Mouse (Mus musculus) hindbrain, embryonic 11.5 days (tissue): ENCODE data around the gene Slc37a1. TPM values are rescaled to one million over a fixed set of nuclear protein-coding genes. Genes with fewer than 3 reads are reported as not detected.
"Not testable (repeated sequence)": the region's sequence is repeated elsewhere in the genome, so short reads cannot be mapped to it uniquely, and the experiment has no call there.

ENCODE experiments used
- ATAC-seq: fragments of 200-750 bp; cut with Nextera tagmentation; 2 replicates; pipeline ENCODE4 v1.8.0; 2017; ENCODE audit warnings: mild to moderate bottlenecking, moderate TSS enrichment, moderate library complexity; ENCODE audit not compliant: low FRiP score
- DNase-seq: peaks from one replicate; pipeline ENCODE4 v3.0.0-alpha.2; 2015; ENCODE audit warnings: low spot score
- H3K27ac ChIP-seq: fragments of 300-500 bp; sonication (generic); 2 replicates; pipeline ENCODE4 v1.5.1; 2014; ENCODE audit warnings: mild to moderate bottlenecking, low read depth, low read length
- H3K27me3 ChIP-seq: fragments of 300-500 bp; sonication (generic); 2 replicates; pipeline ENCODE4 v1.6.1; 2014; ENCODE audit warnings: mild to moderate bottlenecking, low read length, moderate library complexity, mixed read lengths; ENCODE audit not compliant: control insufficient read depth, insufficient read depth
- H3K36me3 ChIP-seq: fragments of 300-500 bp; sonication (generic); 2 replicates; pipeline ENCODE4 v1.6.1; 2014; ENCODE audit warnings: mild to moderate bottlenecking, low read length, moderate library complexity, mixed read lengths; ENCODE audit not compliant: control insufficient read depth, insufficient read depth
- H3K4me1 ChIP-seq: fragments of 300-500 bp; sonication (generic); replicated peaks from 2 replicates; pipeline ENCODE4 v1.6.1; 2014; ENCODE audit warnings: low read length, mixed read lengths; ENCODE audit not compliant: control insufficient read depth, insufficient read depth
- H3K4me2 ChIP-seq: fragments of 300-500 bp; sonication (generic); replicated peaks from 2 replicates; pipeline ENCODE4 v1.6.1; 2014; ENCODE audit warnings: mild to moderate bottlenecking, low read depth, low read length
- H3K4me3 ChIP-seq: fragments of 300-500 bp; sonication (generic); 2 replicates; pipeline ENCODE4 v1.5.1; 2014; ENCODE audit warnings: low read depth, low read length
- H3K9ac ChIP-seq: fragments of 300-500 bp; sonication (generic); 2 replicates; pipeline ENCODE4 v1.6.1; 2014; ENCODE audit warnings: low read depth, low read length
- H3K9me3 ChIP-seq: fragments of 300-500 bp; sonication (generic); 2 replicates; pipeline ENCODE4 v1.6.1; 2016; ENCODE audit warnings: low read length; ENCODE audit not compliant: control insufficient read depth
- WGBS: fragments of 180-500 bp; shearing (Covaris S2); extraction: QIAGEN DNeasy Blood & Tissue Kit; methylation state at CpG from one replicate; pipeline ENCODE4 v1.1.7; 2014; 5-methylcytosine and 5-hydroxymethylcytosine counted together
- polyA plus RNA-seq: library from polyadenylated mRNA; unstranded; fragments of >200 nt; fragmentation: Nextera tagmentation; extraction: Ambion mirVana; gene quantifications from 2 replicates; pipeline ENCODE4 v1.2.1, GENCODE M21; 2014

The Slc37a1 gene
- polyA plus RNA-seq, 1 experiment from 2014 or later, result 13.0 TPM

- Histone ChIP-seq H3K36me3 (no peaks in the 10 kb centered on the region), H3K4me1 (no peaks in the 10 kb centered on the region), H3K27ac (no peak overlapping the region), H3K9ac (no peak overlapping the region), H3K9me3 (no peaks in the 10 kb centered on the region), H3K27me3 (no peaks in the 10 kb centered on the region), H3K4me3 (no peak overlapping the region), H3K4me2 (no peak overlapping the region)
- 63% methylated on average over 8 of the region's 8 CpGs for WGBS
- ATAC-seq (no peak), DNase-seq (no peak)
These were observed 65.4 kb downstream of the Slc37a1 start for GRCm38 (mm10) chr17:31351984-31352383.

- Histone ChIP-seq H3K4me2 (no peak overlapping the region), H3K27ac (no peak overlapping the region), H3K9ac (no peak overlapping the region), H3K4me3 (no peak overlapping the region), H3K9me3 (no peaks in the 10 kb centered on the region), H3K36me3 (no peaks in the 10 kb centered on the region), H3K27me3 (no peaks in the 10 kb centered on the region), H3K4me1 (no peaks in the 10 kb centered on the region)
- no peak for ATAC-seq
- no peak for DNase-seq
- 87% methylated on average over 2 of the region's 2 CpGs for WGBS
These were observed 66.7 kb downstream of the Slc37a1 start for GRCm38 (mm10) chr17:31353255-31353654.

- DNase-seq, H3K27ac ChIP-seq, H3K9me3 ChIP-seq, H3K27me3 ChIP-seq, H3K4me2 ChIP-seq, H3K4me1 ChIP-seq, H3K36me3 ChIP-seq, H3K4me3 ChIP-seq, H3K9ac ChIP-seq, ATAC-seq: not testable (repeated sequence)
- WGBS, result 66% methylated on average over 3 of the region's 3 CpGs
These were observed 68.1 kb downstream of the Slc37a1 start for GRCm38 (mm10) chr17:31354684-31355083.

- Histone ChIP-seq H3K4me1 (no peaks in the 10 kb centered on the region), H3K4me2 (no peak overlapping the region), H3K36me3 (no peaks in the 10 kb centered on the region), H3K9me3 (no peaks in the 10 kb centered on the region), H3K9ac (no peak overlapping the region), H3K4me3 (no peak overlapping the region), H3K27ac (no peak overlapping the region), H3K27me3 (no peaks in the 10 kb centered on the region)
- peak; percentile 11 for DNase-seq
- WGBS, result 44% methylated on average over 8 of the region's 8 CpGs
- no peak for ATAC-seq
These were observed 69.4 kb downstream of the Slc37a1 start for GRCm38 (mm10) chr17:31355792-31356502.

GRCm38 (mm10) chr17:31360582-31360981, 74.0 kb downstream of the Slc37a1 start:
- H3K9ac ChIP-seq, result no peak overlapping the region
- DNase-seq (no peak), ATAC-seq (no peak)
- H3K27ac ChIP-seq, result no peak overlapping the region
- no peaks in the 10 kb centered on the region for H3K27me3 ChIP-seq
- H3K9me3 ChIP-seq, result no peaks in the 10 kb centered on the region
- no peaks in the 10 kb centered on the region for H3K4me1 ChIP-seq
- no peak overlapping the region for H3K4me3 ChIP-seq
- H3K4me2 ChIP-seq, result no peak overlapping the region
- 81% methylated on average over 13 of the region's 13 CpGs for WGBS
- no peaks in the 10 kb centered on the region for H3K36me3 ChIP-seq

GRCm38 (mm10) chr17:31365586-31366166, 79.1 kb downstream of the Slc37a1 start:
- Histone ChIP-seq H3K9me3 (no peaks in the 10 kb centered on the region), H3K4me3 (no peak overlapping the region), H3K27me3 (no peaks in the 10 kb centered on the region), H3K9ac (no peak overlapping the region), H3K27ac (no peak overlapping the region), H3K36me3 (no peaks in the 10 kb centered on the region), H3K4me1 (no peaks in the 10 kb centered on the region), H3K4me2 (no peak overlapping the region)
- ATAC-seq, result no peak
- 90% methylated on average over 5 of the region's 5 CpGs for WGBS
- DNase-seq, result no peak

- ATAC-seq (no peak), DNase-seq (no peak)
- Histone ChIP-seq H3K27ac (no peak overlapping the region), H3K4me3 (no peak overlapping the region), H3K9me3 (no peaks in the 10 kb centered on the region), H3K4me1 (no peaks in the 10 kb centered on the region), H3K4me2 (no peak overlapping the region), H3K9ac (no peak overlapping the region), H3K27me3 (no peaks in the 10 kb centered on the region), H3K36me3 (no peaks in the 10 kb centered on the region)
- 86% methylated on average over 2 of the region's 2 CpGs for WGBS
These were observed 83.6 kb downstream of the Slc37a1 start for GRCm38 (mm10) chr17:31370221-31370620.

- Histone ChIP-seq H3K9ac (no peak overlapping the region), H3K27ac (no peak overlapping the region; the same call in 1 of the 2 replicates), H3K4me3 (no peak overlapping the region), H3K4me1 (no peaks in the 10 kb centered on the region), H3K36me3 (no peaks in the 10 kb centered on the region), H3K27me3 (no peaks in the 10 kb centered on the region), H3K9me3 (no peaks in the 10 kb centered on the region), H3K4me2 (no peak overlapping the region)
- ATAC-seq (no peak), DNase-seq (no peak)
These were observed 84.3 kb downstream of the Slc37a1 start for GRCm38 (mm10) chr17:31370931-31371330.

GRCm38 (mm10) chr17:31377961-31378360, 91.4 kb downstream of the Slc37a1 start:
- Histone ChIP-seq H3K27me3 (no peaks in the 10 kb centered on the region), H3K27ac (no peak overlapping the region), H3K4me2 (no peak overlapping the region), H3K9me3 (no peaks in the 10 kb centered on the region), H3K36me3 (no peaks in the 10 kb centered on the region), H3K4me3 (no peak overlapping the region), H3K9ac (0 out of 2 replicates have a peak overlapping the region, but pooled peaks have one; percentile 16), H3K4me1 (no peaks in the 10 kb centered on the region)
- DNase-seq (peak; percentile 86), ATAC-seq (no peak)
- WGBS, result 14% methylated on average over 7 of the region's 7 CpGs
